Mouse (Mus musculus) urinary bladder, postnatal 36 days (tissue): ENCODE measurements around the gene Cd52.
"Not testable (repeated sequence)": the region's sequence is repeated elsewhere in the genome, so short reads cannot be mapped to it uniquely, and the experiment has no call there.

Experiments used
- DNase-seq, 2 experiments: peaks; one replicate each; pipeline ENCODE4 v3.0.0; 2022; ENCODE audit warnings: low spot score in 2 of 2, mixed read lengths in 1 of 2

Gene Cd52

DNA sequence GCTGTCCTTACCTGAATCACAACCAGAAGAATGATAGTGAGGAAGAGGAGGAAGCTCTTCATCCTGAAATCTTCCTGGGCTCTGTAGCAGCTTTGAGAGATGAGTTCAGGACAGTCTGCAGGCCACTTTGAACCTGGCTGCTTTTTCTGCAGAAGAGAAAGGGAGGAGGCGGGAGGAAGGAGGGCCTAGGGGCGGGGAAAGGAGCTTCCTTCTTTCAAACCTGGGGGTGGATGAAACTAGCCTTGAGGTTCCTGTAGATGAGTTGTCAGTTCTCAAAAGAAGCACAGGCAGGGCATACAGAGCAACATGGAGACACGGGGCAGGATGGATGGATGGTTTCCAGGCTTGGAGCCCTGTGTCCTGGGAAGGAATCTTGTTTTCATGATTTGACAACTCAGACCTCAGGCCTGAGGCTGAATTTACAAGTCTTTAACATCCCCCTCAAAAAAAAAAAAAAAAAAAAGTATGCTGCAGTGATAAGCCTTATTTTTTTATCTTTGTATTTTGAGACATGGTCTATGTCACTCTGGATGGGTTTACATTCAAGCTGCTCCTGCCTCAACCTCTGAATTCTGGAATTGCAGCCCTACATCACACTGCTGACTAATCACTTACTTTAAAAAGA, at the start of gene Cd52:
Gene Cd52 (minus strand): TSS at position 160 of the 625 bp plus-strand sequence.
- no peak for DNase-seq

DNA sequence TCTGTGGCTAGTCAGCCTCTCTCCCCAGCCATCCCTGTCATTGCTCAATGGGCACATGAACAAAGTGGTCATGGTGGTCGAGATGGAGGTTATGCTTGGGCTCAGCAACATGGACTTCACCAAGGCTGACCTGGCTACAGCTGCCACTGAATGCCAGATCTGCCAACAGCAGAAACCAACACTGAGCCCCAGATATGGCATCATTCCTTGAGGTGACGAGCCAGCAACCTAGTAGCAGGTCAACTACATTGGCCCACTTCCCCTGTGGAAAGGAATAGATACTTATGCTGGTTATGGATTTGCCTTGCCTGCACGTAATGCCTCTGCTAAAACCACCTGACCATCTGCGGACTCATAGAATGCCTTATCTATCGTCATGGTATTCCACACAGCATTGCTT, 49.4 kb upstream of the Cd52 start:
- DNase-seq: not testable (repeated sequence)

DNA sequence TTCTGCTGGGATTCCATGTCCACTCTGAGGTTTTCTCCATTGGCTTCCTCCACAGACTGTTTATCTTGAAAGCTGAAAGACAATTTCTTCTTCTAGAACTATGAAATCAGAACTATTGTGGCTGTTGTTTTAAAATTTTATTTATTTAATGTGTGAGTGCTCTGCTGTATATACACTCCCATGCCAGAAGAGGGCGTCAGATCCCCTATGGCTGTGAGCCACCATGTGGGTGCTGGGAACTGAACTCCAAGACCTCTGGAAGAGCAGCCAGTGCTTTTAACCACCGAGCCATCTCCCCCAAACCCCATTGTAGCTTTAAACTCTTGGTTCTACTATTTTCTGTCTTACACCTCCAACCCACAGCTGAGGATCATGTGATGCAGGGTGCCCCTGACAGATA, 44.0 kb upstream of the Cd52 start:
- no peak for DNase-seq

DNA sequence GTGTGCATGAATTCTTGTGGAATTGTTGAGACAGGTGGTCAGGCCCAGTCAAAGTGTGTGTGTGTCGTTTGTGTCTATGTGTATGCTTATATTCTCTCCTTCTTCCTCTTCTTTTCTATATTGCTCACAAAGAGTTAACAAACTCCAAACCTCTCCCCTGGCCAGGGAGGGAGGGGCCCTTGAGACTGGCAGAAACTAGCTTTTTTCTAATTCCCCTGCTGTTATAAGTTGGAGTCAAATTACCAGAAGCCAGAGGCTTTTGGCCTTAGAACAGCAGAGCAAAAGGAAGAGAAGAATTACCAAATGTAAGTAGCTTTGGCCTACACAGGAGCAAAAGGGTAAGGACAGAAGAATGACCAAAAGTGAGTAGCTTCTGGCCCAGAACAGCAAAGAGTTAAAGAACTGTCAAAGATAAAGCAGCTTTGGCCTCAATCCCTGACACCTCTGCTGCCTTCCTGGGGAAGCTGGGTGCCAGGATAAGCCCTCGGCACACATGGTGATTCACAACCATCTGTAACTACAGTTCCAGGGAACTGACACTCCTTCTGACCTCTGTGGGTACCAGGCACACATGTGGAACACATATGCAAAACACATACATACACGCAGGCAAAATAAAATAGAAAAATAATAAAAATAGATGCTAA, 41.5 kb upstream of the Cd52 start:
- DNase-seq: no peak

DNA sequence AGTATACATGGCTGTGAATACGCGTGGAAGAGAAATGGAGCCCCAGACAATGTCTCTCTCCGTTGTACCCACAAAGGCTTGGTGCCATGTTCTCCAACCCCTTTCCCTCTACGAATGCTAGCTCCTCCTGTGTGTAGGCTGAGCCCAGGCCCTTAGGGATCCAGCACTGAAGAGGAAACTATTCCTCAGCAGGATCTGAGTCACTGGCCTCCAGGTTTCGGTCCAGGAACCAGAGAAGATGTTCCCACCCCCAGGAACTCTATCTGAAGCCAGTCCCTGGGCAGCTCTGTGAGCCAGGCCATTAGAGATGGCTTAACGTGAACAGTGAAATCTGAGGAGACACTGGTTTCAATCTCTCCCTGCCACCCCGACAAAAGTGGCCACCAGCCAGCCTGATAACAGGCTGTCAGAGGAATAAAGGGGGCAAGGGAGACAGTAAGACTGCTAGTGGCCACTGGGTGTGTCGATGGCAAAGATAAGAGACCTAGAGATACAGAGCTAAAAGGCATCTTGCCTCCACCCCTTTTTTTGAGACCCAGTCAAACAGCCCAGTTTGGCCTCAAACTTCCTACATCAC, 37.7 kb upstream of the Cd52 start:
- no peak for DNase-seq

DNA sequence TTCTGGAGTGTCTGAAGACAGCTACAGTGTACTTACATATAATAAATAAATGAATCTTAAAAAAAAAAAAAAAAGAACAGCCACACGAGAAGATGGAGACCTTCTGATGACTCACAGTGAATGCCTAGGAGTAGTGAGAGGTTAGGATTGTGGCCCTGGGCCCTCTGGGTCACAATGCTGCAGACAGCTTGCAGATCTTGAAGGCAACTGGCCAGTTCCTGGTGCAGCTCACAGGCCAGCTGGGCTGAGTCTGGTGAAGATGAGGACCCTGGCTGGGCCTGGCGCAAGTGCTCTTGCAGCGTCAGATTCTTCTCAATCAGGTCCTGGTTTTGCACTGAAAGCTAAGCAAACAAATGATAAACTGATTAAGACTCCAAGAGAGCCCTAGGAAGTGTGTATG, 37.2 kb upstream of the Cd52 start:
- DNase-seq: no peak

DNA sequence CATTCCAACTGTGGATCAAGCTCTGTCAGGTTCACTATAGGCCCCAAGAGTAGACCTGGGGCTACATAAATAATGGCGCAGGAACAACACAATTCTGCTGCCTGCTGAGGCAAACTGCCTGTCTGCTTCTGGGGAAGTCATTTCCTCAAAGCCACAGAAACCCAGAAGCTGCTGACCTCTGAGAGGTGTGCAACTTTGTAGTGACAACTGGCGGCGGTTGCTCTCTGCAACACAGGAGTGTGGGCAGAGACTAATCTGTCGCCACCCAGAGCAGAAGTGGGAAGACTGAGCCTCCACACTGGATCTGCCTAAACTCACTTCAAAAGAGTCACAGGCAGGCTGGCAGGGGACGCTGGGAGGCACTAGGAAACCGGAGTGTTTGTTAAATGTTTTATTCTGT, 34.6 kb upstream of the Cd52 start:
- no peak for DNase-seq

DNA sequence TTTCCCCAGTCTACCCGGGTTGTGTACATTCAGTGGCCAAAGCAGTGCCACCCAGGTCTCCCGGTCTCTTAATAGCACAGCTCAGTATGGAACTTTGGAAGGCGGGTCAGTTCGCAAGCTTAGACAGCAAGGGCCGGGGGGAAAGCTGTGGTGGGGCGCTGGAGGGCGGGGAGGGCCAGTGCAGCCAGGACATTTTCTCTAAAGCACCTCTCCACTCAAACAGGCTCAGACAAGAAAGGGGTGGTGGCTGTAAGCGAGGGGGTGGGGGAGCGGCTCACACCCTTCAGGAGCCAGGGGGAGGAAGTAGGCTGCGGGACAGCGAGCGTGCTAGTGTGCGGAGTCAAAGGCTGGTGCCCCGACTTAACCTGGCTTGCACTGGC, 34.1 kb upstream of the Cd52 start:
- peak in 1 of 2 experiments; percentile 57 for DNase-seq

DNA sequence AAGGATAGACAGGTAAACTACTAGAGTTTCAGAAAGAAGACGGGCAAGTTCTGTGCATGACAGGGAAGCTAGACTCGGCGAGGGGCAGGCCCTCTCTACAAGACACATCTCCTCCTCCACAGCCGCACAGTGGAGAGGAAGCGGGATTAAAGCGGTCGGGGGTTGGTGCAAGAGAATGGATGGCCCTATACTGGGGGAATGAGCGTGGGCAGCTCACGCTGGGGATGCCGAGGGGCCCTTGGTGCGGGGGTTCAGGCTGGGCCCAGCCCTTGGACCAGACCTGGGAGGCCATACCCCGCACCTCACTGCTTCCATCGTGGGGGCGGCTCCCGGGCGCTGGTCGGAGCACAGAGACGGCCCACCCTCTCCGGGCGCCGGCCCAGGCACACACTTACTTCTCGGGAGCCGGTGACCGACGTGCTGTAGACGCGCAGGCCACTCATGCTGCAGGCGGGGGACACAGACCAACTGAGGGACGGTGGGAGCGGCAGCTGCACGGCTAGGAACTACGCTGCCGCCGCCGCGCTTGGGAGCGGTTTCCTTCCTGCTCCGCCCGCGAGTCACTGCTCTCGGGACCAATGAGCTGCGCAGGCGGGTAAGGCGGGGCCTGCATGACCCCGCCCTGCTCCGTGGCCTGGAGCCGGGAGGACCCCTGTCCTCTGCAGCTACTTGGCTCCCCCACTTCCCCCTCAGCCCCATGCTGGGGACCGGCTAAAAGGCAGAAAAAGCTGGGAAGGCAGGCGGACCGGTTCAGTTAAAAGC, 33.5 kb upstream of the Cd52 start, which contains the start of gene Sh3bgrl3:
Gene Sh3bgrl3 (minus strand): TSS at position 569 of the 762 bp plus-strand sequence.
- DNase-seq: peak; percentile 79 to 87

DNA sequence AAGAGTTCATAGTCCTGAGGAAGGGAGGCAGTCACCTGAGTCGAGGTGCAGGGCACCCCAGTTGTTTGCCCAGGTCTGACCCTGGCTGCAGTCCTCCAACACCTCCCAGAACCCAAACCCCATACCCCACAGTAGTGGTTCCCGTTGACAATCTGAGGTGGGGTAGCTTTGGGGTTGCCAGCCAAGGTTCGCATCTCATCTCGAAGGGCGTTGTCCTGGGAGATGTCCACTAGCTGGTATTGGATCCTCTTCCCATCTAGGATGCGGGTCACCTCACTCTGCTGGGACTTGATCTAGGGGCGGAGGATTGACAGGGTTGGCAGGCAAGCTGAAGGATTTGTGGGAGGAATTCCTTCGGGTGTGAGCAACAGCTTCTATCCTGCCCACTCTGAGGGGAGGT, 32.9 kb upstream of the Cd52 start:
- no peak for DNase-seq

DNA sequence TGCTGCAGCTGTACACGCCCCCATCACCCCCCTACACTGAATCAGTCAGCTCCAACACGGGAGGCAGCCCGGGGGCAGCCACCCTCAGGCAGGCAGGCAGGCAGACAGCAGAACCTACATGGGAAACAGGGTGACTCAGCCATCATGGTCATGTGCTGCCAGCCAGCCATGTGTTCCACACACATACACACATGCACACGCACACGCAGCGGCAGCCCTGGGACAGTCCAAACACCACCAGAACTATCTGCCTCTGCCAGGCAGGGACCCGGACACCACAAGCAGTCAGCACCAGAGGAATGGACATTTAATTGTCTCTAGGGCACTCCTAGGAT, 32.2 kb upstream of the Cd52 start:
- no peak for DNase-seq

DNA sequence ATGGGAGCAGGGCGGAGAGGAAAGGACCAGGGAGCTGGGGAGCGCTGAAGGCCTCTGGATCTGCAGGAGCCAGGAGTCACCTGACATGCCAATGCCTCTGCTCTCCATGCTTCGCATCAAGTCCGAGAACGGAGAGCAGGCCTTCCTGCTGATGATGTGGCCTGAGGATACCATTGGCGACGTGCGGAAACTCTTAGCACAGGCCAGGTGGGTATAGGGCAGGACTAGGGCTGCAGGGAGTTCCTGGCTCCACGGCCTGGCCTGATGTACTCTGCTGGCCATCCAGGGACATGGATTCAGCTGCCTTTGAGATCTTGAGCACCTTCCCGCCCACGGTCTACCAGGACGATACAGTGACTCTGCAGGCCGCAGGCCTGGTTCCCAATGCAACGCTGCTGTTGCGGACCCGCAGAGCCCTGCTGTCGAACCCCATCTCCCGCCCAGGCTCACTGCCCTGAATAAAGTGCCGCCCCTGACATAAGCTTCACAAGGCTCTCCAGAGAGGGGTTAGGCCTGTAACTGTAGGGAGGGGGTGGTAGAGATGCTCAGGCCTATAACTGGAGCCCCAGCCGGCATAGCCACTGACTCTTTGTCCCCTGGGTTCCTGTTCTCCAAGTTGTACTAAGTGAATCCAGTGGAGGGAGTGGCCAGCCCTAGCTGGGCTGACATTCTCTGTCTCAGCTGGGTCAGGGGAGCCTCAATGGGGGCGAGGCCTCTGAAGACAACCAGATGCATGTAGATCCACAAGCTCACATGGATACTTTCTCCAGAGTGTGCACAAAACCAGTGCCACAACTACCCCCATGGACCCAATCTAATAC, 31.6 kb upstream of the Cd52 start:
- no peak for DNase-seq

DNA sequence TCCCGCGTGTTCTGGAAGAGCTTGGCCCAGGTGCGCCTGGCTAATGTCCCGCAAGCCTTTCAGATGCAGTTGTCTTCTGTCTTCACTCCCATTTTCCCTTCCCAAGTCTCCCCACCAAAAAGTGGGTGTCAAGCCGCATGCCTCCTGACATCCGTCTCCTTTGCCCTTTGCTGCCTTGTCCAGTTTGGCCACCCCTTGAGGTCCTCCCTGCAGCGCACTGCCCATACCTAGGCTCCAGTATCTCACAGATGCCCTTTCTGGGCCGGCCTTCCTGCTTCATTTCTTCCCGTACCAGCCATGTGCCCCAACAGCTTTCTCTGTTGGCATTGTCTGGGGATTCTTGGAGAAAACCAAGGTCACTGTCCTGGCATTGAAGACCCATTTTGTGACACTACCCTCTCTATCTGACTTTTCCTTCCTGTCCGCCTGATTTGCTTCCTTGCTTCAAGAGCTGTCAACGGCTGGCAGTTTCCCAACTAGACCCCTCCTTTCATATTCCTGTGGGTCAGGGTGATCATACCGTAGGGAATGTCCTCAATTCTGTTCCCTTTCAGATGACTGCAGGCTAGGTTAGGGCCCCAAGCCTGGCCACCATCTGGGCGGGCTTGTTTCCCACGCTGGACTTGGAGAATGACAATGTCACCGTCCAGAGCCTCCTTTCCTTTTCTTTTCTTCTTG, 30.6 kb upstream of the Cd52 start:
- no peak for DNase-seq

DNA sequence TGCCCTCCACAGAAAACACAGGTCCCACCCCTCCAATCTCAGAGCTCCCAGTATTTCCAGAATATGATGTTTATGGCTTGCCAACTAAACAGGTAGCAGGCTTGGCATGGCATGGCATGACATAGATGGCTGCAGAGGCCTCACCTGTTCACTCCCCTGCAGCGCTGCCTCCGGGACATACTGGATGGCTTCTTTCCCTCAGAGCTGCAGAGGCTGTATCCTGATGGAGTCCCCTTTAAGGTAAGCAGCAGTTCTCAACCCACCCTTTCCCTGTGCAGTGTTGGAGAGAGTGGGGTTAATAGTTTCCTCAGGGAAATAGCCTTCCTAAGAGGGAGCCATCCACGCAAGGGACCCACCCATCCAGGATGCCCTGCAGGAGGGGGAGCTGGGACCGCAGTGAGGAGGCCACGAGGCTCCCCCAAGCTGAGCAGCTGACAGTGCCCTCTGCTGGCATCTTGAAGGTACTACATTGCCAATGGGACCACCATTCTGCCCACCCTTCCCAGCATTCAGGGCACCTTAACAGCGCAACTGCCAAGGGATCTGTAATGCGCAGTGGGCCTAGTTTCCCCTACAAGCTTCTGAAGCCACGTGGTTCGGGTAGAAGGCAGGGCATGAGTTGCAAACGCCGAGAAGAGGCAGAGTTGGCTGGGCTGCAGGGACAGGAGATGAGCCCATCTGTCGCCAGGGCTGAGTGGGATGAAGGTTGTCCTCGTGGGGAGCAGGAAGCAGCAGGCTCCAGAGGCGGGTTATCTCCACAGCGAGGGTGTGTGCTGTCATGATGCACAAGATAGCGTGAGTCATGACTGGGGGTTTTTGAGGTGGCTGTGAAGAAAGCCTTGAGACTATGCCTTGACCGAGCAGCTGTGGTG, 29.0 kb upstream of the Cd52 start:
- DNase-seq: no peak

DNA sequence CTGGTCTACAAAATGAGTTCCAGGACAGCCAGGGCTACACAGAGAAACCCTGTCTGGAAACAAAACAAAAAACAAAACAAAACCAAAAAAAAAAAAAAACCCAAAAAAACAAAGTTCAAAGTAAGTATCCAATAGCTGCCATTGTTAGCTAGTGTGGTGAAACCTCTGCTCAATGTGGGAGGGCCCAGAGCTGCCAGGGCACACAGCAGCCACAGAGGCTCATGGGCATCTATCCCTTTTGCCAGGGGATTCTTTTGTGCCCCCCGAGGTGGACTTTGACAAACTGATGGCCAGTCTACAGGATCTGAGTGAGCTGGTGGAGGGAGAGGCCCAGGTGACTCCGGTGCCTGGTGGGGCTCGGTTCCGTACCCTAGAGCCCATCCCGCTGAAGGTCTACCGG, 28.3 kb upstream of the Cd52 start:
- DNase-seq: no peak

DNA sequence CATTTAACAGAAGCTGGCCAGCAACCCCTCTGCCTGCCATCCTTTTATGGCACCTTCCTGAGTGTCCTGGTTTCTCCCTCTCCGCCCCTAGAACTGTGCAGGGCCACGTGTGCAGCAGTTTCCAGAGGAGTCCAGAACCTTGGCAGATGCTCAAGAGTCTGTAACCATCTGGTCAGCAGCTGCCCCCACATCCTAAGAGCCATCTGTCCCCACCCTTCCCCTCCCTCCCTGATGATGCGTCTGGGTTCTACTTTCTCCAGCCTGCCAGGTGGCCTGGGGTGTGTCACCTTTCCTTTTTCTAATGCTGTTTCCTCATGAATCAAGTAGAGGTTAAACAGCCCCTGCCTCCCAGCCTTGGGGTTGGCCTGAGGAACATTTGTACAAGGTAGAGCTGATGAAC, 27.4 kb upstream of the Cd52 start:
- no peak for DNase-seq

DNA sequence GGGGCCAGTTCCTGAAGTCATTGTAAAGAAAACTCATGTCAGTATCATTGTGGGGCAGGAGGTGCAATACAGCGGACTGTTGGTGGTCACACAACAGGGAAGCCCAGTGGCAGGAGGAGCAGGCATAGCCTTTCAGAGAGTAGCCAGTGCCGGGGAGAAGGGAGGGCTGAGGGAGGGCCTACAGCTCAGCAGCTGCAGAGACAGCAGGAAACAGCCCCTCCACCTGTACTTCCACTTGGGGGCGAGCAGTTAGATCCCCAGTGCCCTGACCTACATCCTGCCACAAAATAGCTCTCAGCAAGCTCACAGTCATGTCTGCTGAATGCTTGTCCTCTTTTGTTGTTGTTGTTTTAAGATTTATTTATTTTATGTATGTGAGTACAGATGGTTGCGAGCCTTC, 26.7 kb upstream of the Cd52 start:
- no peak for DNase-seq

DNA sequence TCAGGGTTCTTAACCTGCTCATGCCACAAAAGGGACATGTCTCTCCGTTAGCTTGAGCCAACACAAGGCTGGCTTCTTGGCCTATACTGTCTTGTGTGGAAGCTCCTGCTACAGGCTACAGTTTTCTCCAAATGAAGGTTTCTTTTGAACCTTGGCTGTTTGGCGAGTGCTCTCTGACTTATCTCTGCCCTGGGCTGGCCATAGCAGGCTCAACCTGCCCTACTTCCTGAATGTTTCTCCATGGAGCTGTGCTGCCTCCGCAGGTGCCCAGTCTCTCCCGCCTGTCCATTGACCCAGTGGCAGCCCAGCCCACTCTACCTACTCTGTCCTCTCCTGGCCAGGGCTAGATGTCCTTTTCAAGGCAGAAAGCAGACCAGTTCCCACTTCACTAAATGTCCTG, 26.0 kb upstream of the Cd52 start:
- no peak for DNase-seq

DNA sequence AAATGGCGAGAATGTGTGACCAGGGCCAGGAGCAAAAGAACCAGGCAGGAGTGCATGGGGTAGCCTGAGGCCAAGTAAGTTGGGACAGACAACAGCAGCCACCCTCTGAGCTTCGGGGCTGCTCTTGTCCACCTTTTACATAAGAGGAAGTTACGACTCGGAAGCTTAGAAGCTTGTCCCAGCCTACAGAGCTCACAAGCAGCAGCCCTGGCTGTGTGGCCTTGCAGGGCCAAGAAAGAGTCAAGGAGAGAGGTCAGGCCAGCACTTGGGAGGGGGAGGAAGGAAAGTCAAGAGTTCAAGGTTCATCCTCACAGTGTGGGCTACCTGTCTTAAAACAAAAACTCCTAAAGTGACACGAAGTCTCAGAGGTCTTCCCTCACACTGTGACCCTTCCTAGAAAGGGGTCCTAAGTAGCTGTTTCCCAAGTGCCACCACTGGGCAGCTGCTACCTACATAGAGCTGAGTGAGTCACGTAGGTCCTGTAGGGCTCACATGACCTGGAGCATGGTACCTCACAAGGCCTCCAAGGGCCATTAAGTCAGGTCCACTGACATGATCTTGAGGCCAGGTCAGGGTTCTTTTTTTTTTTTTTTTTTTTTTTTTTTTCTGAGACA, 25.4 kb upstream of the Cd52 start:
- DNase-seq: no peak

DNA sequence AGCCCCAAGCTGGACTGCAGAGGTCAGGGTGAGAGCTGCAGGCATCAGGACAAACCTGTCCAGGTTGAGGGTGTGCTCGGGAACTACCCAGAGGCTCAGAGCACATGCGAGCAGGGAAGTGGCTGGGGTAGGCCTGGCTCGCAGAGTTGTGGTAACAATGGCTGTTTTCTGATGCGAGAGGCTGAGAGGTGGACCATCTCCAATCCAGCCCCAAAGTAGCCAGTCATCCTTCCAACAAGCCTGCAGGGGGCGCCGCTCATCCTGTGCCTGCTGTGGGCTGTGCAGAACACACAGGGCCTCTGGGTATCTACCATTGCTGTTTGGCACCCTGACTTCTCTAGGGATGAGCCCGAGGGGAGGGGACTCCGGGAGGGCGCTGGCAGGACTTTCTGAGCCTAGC, 24.8 kb upstream of the Cd52 start:
- no peak for DNase-seq
